Mouse (Mus musculus) thymus, postnatal 36 days (tissue): ENCODE measurements at regions not wholly inside any gene's neighbourhood (a gene's known extent, or its start where the extent isn't known, plus 50 kb on each side); places are given as distances from the start of the nearest gene placed in this dataset.

Experiments used
- DNase-seq, 2 experiments: peaks; one replicate each; pipeline ENCODE4 v3.0.0; 2022; ENCODE audit warnings: mixed read lengths in 2 of 2

GRCm38 (mm10) chr15:93876335-93876734 lies 280.6 kb upstream of the Prickle1 start:
- no peak for DNase-seq

GRCm38 (mm10) chr15:93875685-93876084 lies 280.0 kb upstream of the Prickle1 start:
- no peak for DNase-seq

GRCm38 (mm10) chr15:93874206-93874605 lies 278.5 kb upstream of the Prickle1 start:
- no peak for DNase-seq

DNA sequence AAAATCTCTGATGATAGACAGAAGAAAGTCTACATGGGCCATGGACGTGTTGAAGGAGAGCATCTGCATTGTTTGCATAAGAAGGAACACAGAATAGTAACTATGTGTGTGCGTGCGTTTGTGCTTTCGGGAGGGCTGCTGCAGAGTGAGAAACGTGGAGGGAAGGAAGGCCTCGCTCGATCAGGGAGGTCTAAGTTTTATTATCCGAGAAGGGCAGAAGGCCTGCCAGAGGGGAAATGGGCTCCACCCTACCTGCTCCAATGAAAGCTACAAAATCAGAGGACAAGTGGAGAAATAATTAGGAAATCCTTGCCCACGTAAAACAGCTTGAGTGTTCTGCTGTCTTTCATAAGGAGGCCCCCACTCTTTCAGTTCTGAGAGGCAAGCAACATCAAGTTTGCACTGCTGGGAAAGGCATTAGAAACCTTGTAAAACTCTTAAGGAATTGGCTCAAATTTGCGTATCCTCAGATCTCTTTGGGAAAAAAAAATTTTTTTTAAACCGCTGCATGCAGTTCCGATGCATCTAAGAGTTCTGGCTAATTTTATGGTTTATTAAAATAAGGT lies 261.7 kb upstream of the Prickle1 start:
- DNase-seq = no peak

- no peak for DNase-seq
Measured at GRCm38 (mm10) chr15:93853221-93853620, 257.5 kb upstream of the Prickle1 start.

- DNase-seq = no peak
Measured at GRCm38 (mm10) chr15:93852126-93852525, 256.4 kb upstream of the Prickle1 start.

DNA sequence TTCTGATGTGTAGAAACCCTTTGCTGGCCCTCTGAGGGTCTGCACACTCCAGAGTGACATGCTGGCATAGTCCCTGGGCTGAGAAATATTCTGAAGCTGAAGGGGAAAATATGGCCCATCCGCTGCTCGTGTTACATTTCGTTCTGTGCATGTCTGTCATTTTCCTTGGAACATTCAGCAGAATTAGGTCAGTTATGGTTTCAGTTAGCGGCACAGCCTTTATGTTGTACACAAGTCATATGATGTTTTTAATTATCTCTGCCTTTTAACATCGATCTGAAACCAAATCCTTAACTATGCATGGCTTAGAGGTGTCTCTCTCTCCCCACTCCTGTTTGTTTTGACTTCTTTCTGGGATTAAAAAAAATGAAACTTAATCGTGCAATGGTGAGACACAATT lies 254.7 kb upstream of the Prickle1 start:
- no peak for DNase-seq

GRCm38 (mm10) chr15:93848830-93849229 lies 253.1 kb upstream of the Prickle1 start:
- DNase-seq = no peak

- no peak for DNase-seq
Measured at GRCm38 (mm10) chr15:93846797-93847196, 251.1 kb upstream of the Prickle1 start.

- DNase-seq = no peak
Measured at GRCm38 (mm10) chr15:93845801-93846200, 250.1 kb upstream of the Prickle1 start.

- DNase-seq = no peak
Measured at GRCm38 (mm10) chr15:93832956-93833355, 237.3 kb upstream of the Prickle1 start.

DNA sequence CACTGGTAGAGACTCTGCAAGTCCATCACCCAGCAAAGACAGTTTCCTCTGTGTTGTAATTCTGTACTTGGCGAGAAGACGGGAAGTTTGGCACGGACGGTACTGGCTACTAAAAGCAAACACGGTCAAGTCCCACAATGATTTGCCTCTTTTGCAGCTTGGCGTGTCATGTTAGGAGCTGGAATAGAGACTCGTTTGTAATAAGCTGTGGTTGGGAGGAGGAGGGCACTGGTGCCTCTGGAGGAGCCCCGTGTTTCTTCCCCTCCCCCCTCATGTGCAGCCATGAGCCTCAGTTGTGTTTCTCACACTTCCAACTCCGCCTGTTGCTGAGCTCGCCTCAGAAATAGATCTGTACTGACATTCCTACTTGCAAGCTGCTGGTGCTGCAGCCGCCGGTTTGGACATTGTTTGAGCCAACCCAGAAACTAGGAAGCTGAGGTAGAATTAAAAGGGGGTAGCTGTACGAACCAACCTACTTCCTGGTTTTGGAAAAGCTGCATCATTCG lies 236.8 kb upstream of the Prickle1 start:
- DNase-seq = peak in 1 of 2 experiments; percentile 21

DNA sequence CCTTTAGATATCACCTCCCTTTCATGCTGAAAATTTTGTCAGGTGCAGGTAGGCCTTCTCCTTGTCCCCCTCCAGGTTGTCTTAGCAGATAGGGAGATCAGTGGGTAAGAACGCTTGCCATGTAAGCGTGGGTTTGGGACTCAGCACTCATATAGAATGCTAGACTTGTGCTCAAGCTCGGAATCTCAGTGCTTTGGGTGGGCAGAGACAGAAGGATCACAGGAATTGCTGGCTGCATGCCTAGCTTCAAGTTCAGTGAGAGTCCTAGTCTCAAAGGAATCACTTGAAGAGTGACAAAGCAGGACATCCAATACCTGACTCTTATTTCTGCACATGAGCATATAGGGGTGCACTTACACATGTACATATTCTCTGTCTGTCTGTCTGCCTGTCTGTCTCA lies 235.5 kb upstream of the Prickle1 start:
- DNase-seq = no peak

- no peak for DNase-seq
Measured at GRCm38 (mm10) chr15:93824729-93825694, 229.3 kb upstream of the Prickle1 start.

- DNase-seq = no peak
Measured at GRCm38 (mm10) chr15:93821236-93821635, 225.5 kb upstream of the Prickle1 start.

GRCm38 (mm10) chr15:93812011-93812410 lies 216.3 kb upstream of the Prickle1 start:
- DNase-seq = no peak

GRCm38 (mm10) chr15:93807993-93808392 lies 212.3 kb upstream of the Prickle1 start:
- DNase-seq = no peak

GRCm38 (mm10) chr15:93807505-93807904 lies 211.8 kb upstream of the Prickle1 start:
- no peak for DNase-seq

DNA sequence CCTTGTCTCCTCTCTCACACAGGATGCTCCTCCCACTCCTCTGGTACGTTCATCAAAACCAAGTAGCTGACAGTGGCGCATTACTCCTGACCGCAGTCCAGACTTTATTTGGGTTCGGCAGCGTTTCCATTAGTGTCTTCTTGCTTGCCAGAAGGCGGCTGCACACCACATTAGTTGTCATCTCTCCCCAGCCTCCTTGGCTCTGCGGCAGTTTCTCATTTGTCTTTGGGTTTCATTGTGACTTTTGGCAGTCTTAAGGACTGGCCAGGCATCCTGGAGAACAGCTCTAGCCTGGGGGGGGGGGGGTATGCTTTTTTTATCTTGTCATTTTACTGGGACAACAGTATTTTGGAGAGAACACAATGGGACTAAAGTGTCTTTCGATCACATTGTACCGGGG lies 209.0 kb upstream of the Prickle1 start:
- no peak for DNase-seq

GRCm38 (mm10) chr15:93790531-93790930 lies 194.8 kb upstream of the Prickle1 start:
- no peak for DNase-seq

DNA sequence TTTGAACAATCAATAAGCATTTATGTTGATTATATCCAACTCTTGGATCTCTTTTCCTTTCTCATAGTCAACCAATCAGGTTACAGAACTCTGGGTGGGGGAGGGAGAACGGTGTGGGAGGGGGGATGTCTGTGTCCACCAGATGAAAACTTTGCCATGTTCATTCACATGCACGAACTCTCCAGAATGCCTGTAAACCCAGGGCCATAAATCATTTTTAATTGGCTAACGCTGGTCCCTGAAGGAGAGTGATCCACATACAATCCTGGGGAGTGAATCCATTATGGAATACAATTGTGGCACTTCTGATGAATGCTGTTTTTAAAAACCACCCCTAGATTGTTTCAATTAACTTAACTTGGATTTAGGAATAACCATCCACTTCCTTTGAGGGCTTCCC lies 194.1 kb upstream of the Prickle1 start:
- no peak for DNase-seq

DNA sequence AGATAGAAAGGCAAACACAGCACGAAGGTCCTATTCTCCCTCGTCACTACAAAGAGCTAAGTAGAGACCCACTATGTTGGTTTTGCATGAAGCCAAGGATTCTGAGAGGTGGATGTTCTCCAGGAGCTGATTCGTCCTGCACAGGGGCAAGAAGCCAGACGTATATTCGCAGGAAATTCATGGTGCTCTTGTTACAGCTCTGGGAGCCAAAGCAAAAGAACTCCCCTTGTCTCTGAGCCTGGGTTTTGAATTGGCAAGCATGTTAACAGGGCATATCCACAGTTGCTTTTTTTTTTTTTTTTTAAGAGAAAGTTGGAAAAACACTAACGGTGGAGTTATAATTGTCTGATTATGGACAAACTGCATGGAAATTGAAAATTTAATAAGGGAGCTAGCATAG lies 191.7 kb upstream of the Prickle1 start:
- DNase-seq = no peak

DNA sequence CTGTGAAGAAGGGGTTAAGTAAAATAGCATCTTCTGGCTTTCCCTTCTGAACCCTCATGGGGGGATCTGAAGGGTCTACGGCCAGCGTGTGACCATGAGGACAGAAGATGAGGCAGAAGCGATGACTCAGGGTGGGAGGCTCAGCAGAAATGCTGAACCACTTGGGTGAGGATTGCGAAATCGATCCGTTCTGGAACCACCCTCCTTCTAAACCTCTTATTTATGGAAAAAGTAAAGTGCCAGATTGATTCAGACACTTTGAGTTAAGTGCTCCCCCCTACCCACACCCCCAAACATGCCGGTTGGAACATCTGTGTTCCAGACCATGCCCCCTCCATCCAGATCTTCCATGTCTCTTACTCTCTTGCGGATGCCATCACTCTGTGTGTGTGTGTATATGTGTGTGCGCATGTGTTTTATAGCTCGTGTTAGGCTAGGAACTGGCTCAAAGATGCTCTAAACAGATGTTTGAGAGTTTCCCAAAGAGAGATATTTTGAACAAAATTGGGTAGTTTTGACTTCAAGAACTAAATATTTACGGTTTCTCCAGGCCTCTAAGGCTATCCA lies 190.2 kb upstream of the Prickle1 start:
- DNase-seq = no peak

- no peak for DNase-seq
Measured at GRCm38 (mm10) chr15:93783736-93784135, 188.0 kb upstream of the Prickle1 start.
